Mouse (Mus musculus) bone marrow, adult 2 months (tissue): ENCODE data around the gene Naa16. TPM values are rescaled to one million over a fixed set of nuclear protein-coding genes. Genes with fewer than 3 reads are reported as not detected.
"Not testable (repeated sequence)": the region's sequence is repeated elsewhere in the genome, so short reads cannot be mapped to it uniquely, and the experiment has no call there.

ENCODE experiments used
- H3K27ac ChIP-seq: fragments of 200-500 bp; 2 replicates; pipeline ENCODE4 v1.5.1; 2012; ENCODE audit warnings: low read depth, mild to moderate bottlenecking, control low read depth, inconsistent platforms, low read length; ENCODE audit not compliant: control insufficient read depth, poor library complexity, insufficient read depth
- H3K4me1 ChIP-seq: fragments of 200-500 bp; 2 replicates; pipeline ENCODE4 v1.6.1; 2011; ENCODE audit warnings: low read length; ENCODE audit not compliant: control insufficient read depth, insufficient read depth
- H3K4me3 ChIP-seq: fragments of 200-500 bp; replicated peaks from 2 replicates; pipeline ENCODE3; 2011; ENCODE audit warnings: mild to moderate bottlenecking, low read depth, low read length, control low read depth; ENCODE audit not compliant: control insufficient read depth
- CTCF ChIP-seq: fragments of 200-500 bp; IDR thresholded peaks from 2 replicates; pipeline ENCODE4 v1.5.1; 2011; ENCODE audit warnings: low read length, control low read depth; ENCODE audit not compliant: control insufficient read depth, insufficient read depth
- POLR2A ChIP-seq: fragments of 200-500 bp; IDR thresholded peaks from 2 replicates; pipeline ENCODE4 v1.6.1; 2011; ENCODE audit warnings: low read depth, mild to moderate bottlenecking, control low read depth, low read length, borderline replicate concordance; ENCODE audit not compliant: control insufficient read depth
- whole genome bisulfite sequencing: fragments of 180-500 bp; shearing (Covaris S2); methylation state at CpG from one replicate; pipeline ENCODE4 v1.1.7; 2018; 5-methylcytosine and 5-hydroxymethylcytosine counted together
- polyA plus RNA-seq: library from polyadenylated mRNA; stranded (reverse); fragments of >200 nt; gene quantifications from 2 replicates; pipeline ENCODE4 v1.2.4, GENCODE M21; 2011; ENCODE audit warnings: low replicate concordance; ENCODE audit not compliant: missing spikeins, insufficient read depth, insufficient read length

Naa16 gene
- 18.1 and 20.7 TPM in 2 replicates for polyA plus RNA-seq

GRCm38 (mm10) chr14:79390265-79390926 lies at the start of gene Naa16:
Naa16 (minus strand) TSS chr14:79390778.
- Histone ChIP-seq H3K4me1 (no peaks in the 10 kb centered on the region; the same call in 1 of the 2 replicates), H3K4me3 (peak within 1 kb of the TSS; percentile 89), H3K27ac (peak within 1 kb of the TSS; percentile 96)
- WGBS: under 1% methylated on average over 71 of the region's 71 CpGs
- TF ChIP-seq POLR2A (peak; percentile 88), CTCF (peak; percentile 37)

- 55% methylated on average over 1 of the region's 1 CpGs for WGBS
- Histone ChIP-seq H3K27ac (no peak overlapping the region), H3K4me1 (peaks cover 1% of the 10 kb centered on the region), H3K4me3 (no peak overlapping the region)
- no peak for TF ChIP-seq POLR2A
- TF ChIP-seq CTCF: no peak
Observed at GRCm38 (mm10) chr14:79434068-79434467, 43.5 kb upstream of the Naa16 start.

GRCm38 (mm10) chr14:79426730-79427365 lies 36.3 kb upstream of the Naa16 start:
- not testable (repeated sequence) for H3K4me1 ChIP-seq, H3K4me3 ChIP-seq
- 44% methylated on average over 15 of the region's 59 CpGs for WGBS
- peak overlapping the region; percentile 80 for H3K27ac ChIP-seq

GRCm38 (mm10) chr14:79425979-79426729 lies 35.6 kb upstream of the Naa16 start, which contains the start of gene Kbtbd7:
Kbtbd7 (plus strand) TSS chr14:79426511.
- under 1% methylated on average over 44 of the region's 44 CpGs for WGBS
- Histone ChIP-seq H3K27ac (peak within 1 kb of the TSS; percentile 80), H3K4me1 (peaks cover 1% of the 10 kb centered on the region; the same call in 1 of the 2 replicates), H3K4me3 (peak within 1 kb of the TSS; percentile 69)
- peak; percentile 76; the same call in 1 of the 2 replicates for TF ChIP-seq POLR2A
- no peak for TF ChIP-seq CTCF

DNA sequence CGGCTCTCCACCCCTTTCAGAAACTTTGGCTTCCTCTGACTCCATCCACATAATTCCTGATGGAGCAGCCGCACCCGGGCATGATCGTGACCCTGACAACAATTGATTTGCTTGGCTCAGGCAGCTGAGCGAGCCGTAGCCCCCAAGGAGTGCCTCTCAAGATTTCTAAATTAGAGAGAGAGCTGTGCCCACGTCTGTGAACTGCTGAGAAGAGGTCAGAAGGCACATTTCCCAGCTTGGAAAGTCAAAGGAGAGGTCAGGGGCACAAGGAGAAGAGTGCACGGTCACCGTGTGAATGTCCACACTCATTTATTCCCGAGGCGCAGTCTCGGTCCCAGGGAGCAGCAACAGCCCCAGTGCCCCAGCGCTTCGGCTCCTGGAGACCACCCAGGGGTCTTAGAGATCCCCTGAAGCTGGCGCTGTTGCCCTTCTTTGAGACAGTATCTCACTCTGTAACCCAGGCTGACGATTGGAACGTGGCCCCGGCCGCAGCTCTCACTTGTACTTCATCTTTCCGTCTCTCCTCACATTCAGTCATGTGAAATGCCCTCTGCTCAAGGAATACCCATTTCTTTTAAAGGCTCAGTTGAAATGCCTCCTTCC lies 29.6 kb upstream of the Naa16 start:
- TF ChIP-seq POLR2A: no peak
- TF ChIP-seq CTCF: no peak
- no peak overlapping the region for H3K4me3 ChIP-seq
- H3K4me1 ChIP-seq: no peaks in the 10 kb centered on the region; the same call in none of the 2 replicates
- 90% methylated on average over 20 of the region's 20 CpGs for WGBS
- H3K27ac ChIP-seq: no peak overlapping the region

- Histone ChIP-seq H3K4me1 (no peaks in the 10 kb centered on the region), H3K27ac (no peak overlapping the region), H3K4me3 (no peak overlapping the region)
- WGBS: 90% methylated on average over 6 of the region's 6 CpGs
- TF ChIP-seq POLR2A: no peak
- no peak for TF ChIP-seq CTCF
Observed at GRCm38 (mm10) chr14:79413121-79413520, 22.5 kb upstream of the Naa16 start.

GRCm38 (mm10) chr14:79410662-79411061 lies 20.1 kb upstream of the Naa16 start:
- Histone ChIP-seq H3K4me3 (no peak overlapping the region), H3K27ac (no peak overlapping the region), H3K4me1 (no peaks in the 10 kb centered on the region)
- no peak for TF ChIP-seq CTCF
- 78% methylated on average over 2 of the region's 2 CpGs for WGBS

DNA sequence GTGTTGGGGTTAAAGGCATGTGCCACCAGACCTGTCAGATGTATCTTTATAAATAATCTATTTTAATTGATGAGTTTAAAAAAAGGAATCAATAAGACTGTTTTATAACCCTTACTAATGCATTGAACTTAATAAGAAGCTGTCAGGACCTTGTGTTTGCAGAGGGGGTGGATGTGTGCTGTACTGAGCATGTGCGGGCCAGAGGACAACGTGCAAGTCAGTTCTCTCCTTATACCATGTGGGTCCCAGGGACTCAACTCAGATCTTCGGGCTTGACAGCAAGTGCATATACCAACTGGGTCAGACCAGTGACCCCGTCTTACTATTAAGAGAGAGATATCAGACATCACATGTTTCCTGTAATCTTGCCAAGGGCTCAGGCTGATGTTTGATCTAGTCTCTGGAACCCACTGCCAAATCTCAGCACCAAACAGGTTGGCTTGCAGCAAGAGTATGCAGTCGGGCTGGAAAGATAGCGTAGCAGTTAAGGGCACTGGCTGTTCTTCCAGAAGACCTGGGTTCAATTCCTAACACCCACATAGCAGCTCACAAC lies 18.8 kb upstream of the Naa16 start:
- whole genome bisulfite sequencing: 79% methylated on average over 6 of the region's 6 CpGs
- H3K4me1 ChIP-seq: no peaks in the 10 kb centered on the region
- H3K4me3 ChIP-seq: no peak overlapping the region
- no peak for TF ChIP-seq POLR2A
- TF ChIP-seq CTCF: no peak
- no peak overlapping the region for H3K27ac ChIP-seq
